Mouse (Mus musculus) bone marrow, adult 2 months (tissue): ENCODE data around the gene Akap11.

Experiments used
- CTCF ChIP-seq: fragments of 200-500 bp; IDR thresholded peaks from 2 replicates; pipeline ENCODE4 v1.5.1; 2011; ENCODE audit warnings: low read length, control low read depth; ENCODE audit not compliant: control insufficient read depth, insufficient read depth
- POLR2A ChIP-seq: fragments of 200-500 bp; IDR thresholded peaks from 2 replicates; pipeline ENCODE4 v1.6.1; 2011; ENCODE audit warnings: low read depth, mild to moderate bottlenecking, control low read depth, low read length, borderline replicate concordance; ENCODE audit not compliant: control insufficient read depth

DNA sequence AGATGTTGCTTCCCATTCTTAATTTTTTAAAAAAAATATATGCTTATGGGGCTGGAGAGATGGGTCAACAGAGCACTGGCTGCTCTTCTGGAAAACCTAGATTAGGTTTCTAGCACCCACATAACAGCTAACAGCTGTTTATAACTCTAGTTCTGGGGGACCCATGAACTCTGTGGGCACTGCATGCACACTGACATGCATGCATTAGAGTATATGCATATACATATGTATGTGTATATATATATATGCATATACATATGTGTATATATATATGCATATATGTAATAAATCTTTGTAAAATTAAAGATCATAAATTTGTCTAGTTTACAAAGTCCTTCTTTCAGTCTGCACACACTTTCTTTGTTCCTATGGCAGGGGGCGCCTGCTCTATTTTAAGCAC lies 3.2 kb upstream of the Akap11 start:
- TF ChIP-seq CTCF = no peak
- TF ChIP-seq POLR2A = no peak
